Mouse (Mus musculus): ENCODE data around the gene Zbtb44. TPM values are rescaled to one million over a fixed set of nuclear protein-coding genes. Genes with fewer than 3 reads are reported as not detected.

The Zbtb44 gene
- polyA plus RNA-seq (2012; ENCODE audit: low replicate concordance): 7.2 and 16.3 TPM in 2 replicates

DNA sequence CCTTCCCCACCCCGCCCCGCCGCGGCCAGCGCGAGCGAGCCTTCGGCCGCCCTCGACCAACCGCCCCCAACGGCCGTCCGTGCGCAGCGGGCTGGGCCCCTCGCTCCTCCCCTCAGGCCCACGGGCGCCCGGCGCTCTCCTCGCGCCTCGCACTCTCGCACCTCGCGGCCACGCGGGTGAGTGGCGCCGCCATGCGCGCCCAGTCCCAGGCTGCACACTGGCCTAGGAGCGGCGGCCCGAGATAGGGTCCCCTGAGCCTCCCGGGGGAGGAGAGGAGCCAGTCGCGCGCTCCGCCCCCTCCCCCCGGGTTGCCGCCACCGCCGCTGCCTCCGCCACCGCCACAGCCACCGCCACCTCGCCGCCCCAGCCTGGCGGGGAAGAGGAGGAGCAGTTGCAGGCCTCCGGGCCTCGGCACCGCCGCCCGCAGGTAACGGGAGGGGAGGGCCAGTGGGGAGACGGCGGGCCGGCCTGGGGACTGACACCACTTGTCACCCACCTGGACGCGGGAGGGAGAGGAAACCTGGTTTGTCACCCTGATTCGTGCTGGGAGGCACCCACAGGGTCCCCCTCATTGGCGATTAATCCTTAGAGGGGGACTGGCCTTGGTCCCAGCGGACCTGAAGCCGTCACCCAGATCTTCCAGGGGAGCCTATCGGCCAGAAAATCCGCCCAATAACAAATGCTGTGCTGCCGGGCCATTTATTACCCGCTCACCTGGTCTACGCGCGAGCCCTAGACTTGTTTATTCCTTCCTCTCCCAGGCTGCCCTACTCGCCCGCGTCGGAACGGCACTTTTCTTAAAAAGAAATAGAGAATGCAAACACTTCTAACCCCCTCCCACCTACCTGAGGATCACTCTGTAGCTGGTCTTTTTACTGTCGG, at the start of gene Zbtb44:
Gene Zbtb44 (plus strand): TSS at position 113 of the 882 bp plus-strand sequence.

Other genes with a start within 250 kb of the Zbtb44 start
- gene Adamts15, start 108.2 kb upstream of the Zbtb44 start, polyA plus RNA-seq (2012; ENCODE audit: low replicate concordance): 0.03 TPM in 1 of 2 replicates, not detected in the other
- gene Adamts8, start 88.1 kb upstream of the Zbtb44 start, polyA plus RNA-seq (2012; ENCODE audit: low replicate concordance): not detected in 2 replicates
- gene St14, start 101.2 kb downstream of the Zbtb44 start, polyA plus RNA-seq (2012; ENCODE audit: low replicate concordance): 14.3 and 17.2 TPM in 2 replicates
- 10.4 and 15.8 TPM in 2 replicates for gene Aplp2, start 181.2 kb downstream of the Zbtb44 start, polyA plus RNA-seq (2012; ENCODE audit: low replicate concordance)
- 4.3 and 7.5 TPM in 2 replicates for gene Prdm10, start 249.9 kb downstream of the Zbtb44 start, polyA plus RNA-seq (2012; ENCODE audit: low replicate concordance)